Mouse (Mus musculus) adrenal gland, postnatal 14 days (tissue): ENCODE measurements around the gene Cdk2. TPM values are rescaled to one million over a fixed set of nuclear protein-coding genes. Genes with fewer than 3 reads are reported as not detected.
"Not testable (repeated sequence)": the region's sequence is repeated elsewhere in the genome, so short reads cannot be mapped to it uniquely, and the experiment has no call there.

Experiments
- DNase-seq: peaks from one replicate; pipeline ENCODE4 v3.0.0; 2021; ENCODE audit warnings: mixed read lengths
- long read RNA-seq, 2 experiments: library from polyadenylated mRNA; stranded (forward); transcript quantifications; one replicate each; pipeline ENCODE4 v2.0.0; 2021
- total RNA-seq: library from RNA; stranded (reverse); gene quantifications from 2 replicates; pipeline ENCODE4 v1.2.3, GENCODE M21; 2021

Cdk2 gene
- 30.7 and 31.1 TPM in 2 replicates for total RNA-seq
- long read RNA-seq, experiment 1, transcript Cdk2-202 (8 exons, 2,406 nt) = minor isoform, 10 of 24 reads
- long read RNA-seq, experiment 1, transcript Cdk2-201 (7 exons, 2,240 nt) = major isoform, 11 of 24 reads
- long read RNA-seq, experiment 1, partial matches to known transcripts = 0 of 24 reads
- long read RNA-seq, experiment 1, other reads (novel, unspliced or antisense) = 3 of 24 reads
- long read RNA-seq, experiment 2, transcript Cdk2-202 (8 exons, 2,406 nt) = minor isoform, 8 of 22 reads
- long read RNA-seq, experiment 2, transcript Cdk2-201 (7 exons, 2,240 nt) = major isoform, 10 of 22 reads
- long read RNA-seq, experiment 2, partial matches to known transcripts = 1 of 22 reads
- long read RNA-seq, experiment 2, other reads (novel, unspliced or antisense) = 3 of 22 reads

DNA sequence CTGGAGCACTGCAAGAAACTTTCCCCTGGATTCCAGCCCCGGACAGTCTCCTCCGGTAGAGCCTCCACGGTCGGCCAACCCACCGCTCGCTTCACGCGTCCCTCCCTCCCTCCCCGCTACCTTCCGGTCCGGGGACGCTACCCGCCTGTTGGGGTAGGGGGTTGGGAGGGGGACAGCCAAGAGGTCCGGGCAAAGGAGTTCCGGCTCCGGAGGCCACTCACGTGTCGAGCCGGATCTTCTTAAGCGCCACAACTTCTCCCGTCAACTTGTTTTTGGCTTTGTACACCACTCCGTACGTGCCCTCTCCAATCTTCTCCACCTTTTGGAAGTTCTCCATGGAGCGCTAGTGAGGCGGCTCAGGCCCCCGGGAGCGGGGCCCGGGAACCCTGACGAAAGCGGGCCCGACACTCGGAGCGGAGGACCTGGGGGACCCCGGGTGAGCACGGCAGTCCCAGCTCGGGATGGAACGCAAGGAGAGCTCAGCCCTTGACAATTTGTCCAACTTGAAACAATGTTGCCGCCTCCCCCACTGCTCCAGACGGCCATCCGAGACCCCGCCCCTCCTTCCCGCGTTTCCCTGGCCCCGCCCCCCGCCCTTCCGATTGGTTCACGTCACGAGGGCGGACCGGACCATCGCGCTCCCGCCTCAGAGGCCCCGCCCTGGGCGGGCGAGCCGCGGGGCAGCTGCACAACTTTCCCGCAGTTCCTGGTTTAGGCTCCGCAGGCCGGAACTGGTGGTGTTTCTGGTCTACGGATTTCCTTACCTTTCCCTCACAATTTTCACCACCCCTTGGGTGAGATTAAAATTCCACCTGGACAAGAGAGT lies at the start of gene Cdk2:
Gene Cdk2, minus strand, starts transcription at position 541 of the 826 bp plus-strand sequence.
- DNase-seq = peak; percentile 97

DNA sequence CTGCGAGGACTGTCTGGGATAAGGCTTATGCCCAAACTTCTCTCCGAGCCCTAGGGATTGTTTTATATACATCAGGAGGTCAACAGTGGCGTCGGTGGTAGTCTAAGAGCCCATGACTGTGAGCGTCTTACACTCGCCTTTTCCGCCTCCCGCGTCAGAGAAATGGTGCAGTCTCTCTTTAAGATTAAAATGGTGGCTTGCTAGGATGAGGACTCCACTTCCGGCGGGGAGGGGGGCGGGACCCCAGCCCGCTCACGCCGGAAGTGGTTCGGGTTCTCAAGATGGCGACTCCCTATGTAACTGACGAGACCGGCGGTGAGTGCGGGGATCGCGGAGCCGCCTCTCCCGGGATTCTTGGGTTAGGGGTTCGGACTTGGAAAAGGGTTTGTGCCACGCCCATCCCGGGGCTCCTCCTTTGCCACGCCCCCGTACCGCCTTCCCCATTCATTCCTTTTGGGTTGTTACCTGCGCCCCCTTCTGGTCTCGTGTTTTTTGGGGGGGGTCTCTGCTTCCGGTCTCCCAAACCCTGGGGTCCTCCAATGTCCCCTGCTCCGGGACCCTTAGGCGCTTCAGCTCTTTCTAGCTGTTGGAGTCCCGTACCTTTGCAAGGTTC lies 43.5 kb upstream of the Cdk2 start:
- DNase-seq = peak; percentile 88

DNA sequence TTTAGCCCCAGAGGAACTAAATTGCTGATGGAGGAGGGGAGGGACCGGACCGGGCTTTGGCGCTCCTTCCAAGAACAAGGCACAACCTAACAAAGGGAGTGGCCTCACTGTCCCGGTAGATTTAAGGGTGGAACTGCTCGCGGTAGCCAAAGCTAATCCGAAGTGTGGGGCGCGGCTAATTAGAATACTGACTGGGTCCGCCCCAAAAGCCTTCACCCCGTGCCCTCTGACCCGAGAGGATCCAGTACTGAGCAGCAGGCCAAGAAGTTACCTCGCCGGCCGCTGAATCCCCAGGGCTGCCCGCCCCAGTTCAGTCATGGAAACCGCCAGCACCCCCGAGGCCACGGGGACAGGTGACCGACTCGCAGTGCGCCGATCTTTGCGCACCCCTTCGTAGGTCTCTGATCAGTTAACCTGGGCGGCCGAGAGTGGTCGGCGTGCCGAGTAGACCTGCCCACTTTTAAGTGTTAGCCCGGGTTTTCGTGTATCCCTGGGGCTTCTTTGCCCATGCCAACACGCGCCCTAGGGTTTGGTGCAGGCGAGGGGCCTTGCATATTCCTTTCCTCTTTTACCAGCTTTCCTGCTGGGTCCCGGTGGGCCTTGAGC lies 42.9 kb upstream of the Cdk2 start, which contains the start of gene Pym1:
Gene Pym1, plus strand, starts transcription at position 244 of the 606 bp plus-strand sequence.
- DNase-seq = peak; percentile 91

DNA sequence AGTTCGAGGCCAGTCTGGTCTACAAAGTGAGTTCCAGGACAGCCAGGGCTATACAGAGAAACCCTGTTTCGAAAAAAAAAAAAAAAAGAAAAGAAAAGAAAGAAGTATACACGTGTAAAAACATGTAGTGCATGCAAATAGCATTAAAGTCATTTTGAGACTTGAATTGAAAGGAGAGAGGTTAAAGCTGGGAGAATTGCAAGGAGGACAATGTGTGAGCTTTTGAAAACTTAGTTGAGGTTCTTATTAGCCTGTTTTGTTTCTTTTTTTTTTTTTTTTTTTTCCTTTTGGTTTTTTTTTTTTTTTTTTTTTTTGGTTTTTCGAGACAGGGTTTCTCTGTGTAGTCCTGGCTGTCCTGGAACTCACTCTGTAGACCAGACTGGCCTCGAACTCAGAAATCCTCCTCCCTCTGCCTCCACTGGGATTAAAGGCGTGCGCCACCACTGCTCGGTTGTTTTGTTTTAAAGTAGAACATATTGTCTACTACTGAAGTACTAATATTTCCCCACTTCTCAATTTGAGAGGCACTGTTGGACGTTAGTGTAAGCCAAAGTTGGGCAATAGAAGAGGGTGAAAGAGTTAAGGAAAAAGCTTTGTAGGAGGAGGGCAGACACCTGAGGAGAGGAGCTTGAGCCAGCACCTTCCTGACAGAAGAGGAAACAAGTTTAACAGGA lies 42.3 kb upstream of the Cdk2 start:
- no peak for DNase-seq

DNA sequence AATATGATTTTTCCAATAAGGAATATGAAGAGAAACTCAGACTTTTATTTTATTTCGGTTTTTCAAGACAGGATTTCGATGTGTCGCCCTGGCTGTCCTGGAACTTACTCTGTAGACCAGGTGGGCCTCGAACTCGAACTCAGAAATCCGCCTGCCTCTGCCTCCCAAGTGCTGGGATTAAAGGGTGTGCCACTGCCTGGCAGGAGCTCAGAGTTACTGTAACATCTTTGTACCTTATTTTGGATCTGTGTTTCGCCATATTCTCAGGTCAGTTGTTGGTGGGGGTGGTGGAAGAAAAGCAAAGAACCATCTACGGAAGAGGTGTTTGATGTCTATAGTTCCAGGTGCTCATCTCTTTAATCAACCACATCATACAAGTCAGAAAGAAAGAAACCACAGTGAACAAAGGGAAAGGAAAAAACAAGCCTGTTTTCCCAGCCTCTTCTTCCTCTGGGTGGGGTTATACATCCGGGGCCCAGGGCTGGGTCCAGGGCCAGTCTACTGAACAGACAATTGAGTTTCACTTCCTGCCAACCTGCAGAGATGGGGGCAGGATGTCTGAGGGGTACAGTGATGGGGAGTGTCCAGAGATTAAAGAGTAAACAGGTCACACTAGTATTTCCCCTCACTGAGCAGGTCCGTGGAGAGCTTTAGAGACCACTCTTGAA lies 41.2 kb upstream of the Cdk2 start:
- DNase-seq = peak; percentile 38

DNA sequence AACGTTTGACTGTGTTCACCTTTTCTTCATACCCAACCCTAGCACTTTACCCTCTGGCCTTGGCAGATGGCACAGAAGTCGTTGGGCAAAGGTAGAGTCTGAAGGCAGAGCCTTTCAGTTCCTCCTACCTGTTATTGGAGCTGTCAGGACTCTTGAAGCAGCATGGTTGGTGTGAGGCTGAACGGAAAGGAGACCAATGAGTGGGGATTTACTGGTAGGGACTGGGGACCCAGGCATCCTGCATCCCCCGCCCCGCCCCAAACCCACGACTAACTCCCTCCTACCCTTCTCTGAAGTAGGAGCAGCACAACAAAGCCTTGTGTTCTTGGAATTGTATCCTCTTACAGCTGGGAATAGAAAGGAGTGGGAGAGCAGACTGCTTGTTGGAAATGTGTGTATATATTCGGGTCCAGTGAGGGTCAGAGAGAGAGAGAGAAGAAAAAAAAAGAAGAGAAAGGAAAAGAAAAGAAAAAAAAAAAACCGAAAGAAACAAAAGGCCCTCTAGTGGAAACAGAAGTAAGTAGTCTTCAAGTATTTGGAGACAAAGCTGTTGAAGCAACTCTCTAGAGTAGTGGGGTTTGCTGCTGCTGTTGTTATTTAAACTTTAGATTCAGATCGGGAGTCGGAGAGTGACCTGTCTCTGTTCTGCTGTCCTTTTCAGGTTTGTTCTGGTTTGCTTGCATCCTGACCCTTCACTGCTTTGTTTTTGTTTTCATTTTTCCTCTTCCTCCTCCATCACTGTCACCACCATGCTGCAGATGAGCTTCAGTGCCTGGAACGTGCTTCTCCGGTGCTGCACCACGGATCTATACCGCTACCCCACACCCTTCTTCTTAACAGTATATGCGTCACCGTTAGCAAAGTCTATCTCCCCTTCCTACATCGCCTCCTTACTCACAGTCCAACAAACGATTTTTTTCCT lies 40.1 kb upstream of the Cdk2 start, which contains the start of gene Dgka:
Gene Dgka, minus strand, starts transcription at position 176 of the 922 bp plus-strand sequence.
- DNase-seq = peak; percentile 31

DNA sequence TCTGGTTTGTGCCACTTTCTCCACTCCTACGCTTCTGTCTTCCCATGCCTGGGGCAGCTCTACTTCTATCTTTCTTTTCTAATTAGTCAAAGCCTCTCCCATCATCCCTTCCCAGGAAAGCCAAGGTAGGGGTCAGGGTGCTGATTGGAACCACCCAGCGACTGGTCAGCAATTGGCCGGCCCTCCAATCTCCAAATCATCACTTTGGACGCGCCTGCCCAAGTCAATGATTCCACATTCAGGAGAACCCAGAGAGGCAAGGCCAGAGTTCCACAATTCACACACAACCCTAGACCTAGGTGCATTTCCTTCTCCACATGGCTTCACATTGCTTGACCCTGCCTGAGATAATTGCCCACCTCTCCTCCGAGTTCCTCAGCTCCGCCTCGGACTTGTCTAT lies 39.4 kb upstream of the Cdk2 start:
- no peak for DNase-seq

DNA sequence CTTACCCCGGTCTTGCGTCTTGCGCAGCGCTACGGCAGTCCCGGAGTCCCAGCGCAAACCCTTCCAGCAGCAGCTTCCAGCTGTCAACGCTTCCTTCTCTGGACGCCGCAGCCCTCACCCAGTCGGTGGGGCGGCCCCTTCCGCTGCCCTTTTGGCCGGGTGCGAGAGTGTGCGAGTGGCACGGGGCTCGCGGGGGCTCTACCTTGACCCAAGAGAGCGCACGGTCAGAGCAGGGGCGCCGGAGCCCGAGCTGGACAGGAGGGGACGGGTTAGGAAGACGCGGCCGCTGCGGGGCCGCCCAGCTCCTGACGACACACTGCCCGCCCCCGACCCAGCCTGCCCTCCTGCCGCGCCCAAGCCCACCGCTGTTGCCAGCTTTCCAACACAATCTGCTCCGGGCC lies 39.0 kb upstream of the Cdk2 start:
- DNase-seq = peak; percentile 76

DNA sequence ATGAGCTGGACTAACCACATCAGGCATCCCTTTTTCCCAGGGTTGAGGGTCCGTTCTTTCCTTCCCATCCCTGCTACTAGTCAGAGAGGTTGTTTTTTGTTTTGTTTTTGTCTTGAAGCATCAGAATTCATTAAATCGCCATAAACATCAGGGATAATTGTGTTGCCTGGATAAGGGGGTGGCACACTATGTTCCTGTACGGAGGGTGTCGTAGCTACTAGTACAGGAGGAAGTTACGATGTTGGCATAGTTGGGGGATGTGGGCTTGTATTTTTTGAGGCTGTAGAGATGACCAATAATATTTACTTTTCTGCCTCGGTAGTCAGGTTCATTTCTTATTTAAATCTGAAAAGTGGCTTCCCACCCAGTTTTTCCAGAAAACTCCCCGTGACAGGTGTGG lies 38.4 kb upstream of the Cdk2 start:
- DNase-seq = no peak

DNA sequence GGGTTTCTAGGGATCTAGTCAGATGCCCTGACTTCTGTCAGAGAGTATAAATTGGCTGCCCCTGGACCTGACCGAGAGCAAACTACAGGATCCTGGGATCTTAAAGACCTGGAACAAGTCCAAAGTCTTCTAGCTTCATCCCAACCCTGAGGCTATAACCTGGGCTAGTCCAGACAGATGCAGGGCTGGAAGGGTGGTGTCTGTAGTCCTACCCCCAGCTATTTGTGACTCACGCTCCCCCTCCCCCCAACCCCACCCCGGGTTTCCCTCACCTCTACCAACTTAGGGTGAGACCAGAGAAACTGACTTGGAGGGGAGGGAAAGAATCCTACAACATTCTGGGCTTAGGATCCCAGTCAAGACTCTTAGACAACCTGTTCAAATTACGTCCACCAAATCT lies 37.8 kb upstream of the Cdk2 start:
- no peak for DNase-seq

DNA sequence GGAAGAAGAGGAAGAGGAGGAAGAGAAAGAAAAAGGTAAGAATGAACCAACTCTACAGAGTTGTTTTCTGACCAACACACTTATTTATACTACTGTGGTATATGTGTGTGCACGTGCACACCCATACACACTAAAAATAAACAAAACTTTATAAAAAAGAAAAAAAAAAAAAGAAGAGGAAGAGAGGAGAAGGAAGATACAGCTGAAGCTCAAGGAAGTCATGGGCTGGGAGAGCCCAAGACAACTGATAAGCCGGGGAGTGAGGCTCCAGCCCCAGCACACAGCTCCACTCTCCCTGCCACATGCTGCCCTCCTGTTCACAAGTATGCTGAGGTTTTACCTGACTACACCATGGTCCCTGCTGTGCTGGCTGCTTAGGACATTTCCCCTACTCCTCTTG lies 35.5 kb upstream of the Cdk2 start:
- DNase-seq = no peak

DNA sequence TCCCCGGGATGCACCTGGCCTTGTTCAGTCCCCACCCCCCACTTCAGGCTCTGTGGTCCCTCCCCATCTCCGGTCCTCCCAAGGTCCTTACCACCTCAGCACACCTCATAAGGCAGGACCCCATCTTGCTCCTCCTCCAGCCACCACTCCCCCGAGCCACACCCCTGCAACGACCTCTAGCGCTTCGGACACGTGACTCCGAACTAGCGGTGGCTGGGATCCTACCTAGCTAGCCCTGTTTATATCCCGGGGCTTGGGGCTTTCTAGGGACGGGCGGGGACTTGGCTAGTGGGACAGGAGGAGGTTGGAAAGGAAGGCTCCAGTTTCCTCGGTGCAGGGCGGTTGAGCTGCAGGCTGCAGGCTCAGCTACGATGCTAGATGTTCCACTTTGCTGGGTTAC lies 32.6 kb upstream of the Cdk2 start:
- peak; percentile 74 for DNase-seq

DNA sequence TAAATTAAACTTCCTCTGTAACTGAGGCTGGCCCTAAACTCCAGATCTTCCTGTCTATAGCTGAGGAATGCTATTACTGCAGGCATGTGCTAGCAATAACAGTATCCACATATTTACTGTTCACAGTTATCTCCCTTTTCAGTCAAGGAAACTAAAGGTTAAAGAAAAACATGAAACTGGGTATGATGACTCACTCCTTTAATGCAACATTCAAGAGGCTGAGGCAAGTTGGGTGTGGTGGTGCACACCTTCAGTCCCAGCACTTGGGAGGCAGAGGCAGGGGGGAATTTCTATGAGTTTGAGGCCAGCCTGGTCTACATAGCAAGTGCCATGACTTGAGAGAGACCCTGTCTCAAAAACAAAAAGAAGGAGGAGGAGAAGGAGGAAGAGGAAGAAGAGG lies 27.2 kb upstream of the Cdk2 start:
- no peak for DNase-seq

DNA sequence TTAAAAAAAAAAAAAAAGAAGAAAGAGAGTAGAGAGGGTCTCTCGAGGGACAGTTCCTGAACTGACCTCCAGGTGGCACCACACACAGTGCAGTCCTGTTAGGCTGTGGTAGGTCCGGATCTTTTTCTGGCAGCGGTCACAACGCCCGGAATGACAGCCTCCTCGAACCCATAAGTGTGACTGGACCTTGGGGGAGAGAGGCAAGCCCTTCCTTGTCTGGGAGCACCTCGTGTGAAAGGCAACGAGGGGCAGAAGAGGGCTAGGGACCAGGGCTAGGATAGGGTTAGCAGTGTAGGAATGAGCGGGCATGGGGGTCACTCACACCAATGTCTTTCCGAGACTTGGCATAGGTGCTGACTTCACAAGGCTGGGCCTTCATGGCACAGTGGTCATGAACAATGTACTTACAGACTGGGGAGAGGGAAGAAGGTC lies 26.2 kb upstream of the Cdk2 start:
- peak; percentile 84 for DNase-seq

DNA sequence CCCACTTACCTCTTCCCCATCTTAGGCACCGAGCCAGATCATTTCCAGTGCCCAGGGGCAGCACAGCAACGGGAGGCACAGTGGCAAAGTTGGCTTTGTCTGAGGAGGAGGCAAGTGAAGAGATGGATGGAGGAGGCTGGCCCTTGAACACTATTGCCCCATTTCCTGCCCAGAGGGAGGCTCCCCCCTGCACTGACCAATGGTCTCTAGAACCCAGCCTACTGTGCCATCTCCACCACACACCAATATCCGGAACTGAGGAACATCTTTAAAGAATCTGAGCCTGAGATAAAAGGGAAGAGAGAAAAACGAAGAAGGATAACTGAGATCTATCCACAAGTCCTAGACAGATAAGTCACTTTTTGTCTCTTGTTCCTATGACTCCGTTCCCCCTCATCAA lies 23.2 kb upstream of the Cdk2 start:
- DNase-seq = no peak

DNA sequence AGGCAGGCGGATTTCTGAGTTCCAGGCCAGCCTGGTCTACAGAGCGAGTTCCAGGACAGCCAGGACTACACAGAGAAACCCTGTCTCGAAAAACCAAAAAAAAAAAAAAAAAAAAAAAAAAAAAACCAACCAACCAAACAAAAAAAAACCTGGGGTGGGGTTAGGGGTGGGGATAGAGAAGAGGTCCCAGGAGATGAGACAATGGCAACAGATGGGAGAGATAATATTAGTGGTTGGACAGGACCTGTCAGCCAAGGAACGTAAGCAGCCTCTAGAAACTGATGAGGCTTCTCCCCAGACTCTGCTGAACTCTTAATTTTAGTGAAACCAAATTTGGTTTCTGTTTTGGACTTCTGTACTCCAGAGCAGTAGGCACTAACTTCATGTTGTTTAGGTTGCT lies 20.6 kb upstream of the Cdk2 start:
- DNase-seq = not testable (repeated sequence)

DNA sequence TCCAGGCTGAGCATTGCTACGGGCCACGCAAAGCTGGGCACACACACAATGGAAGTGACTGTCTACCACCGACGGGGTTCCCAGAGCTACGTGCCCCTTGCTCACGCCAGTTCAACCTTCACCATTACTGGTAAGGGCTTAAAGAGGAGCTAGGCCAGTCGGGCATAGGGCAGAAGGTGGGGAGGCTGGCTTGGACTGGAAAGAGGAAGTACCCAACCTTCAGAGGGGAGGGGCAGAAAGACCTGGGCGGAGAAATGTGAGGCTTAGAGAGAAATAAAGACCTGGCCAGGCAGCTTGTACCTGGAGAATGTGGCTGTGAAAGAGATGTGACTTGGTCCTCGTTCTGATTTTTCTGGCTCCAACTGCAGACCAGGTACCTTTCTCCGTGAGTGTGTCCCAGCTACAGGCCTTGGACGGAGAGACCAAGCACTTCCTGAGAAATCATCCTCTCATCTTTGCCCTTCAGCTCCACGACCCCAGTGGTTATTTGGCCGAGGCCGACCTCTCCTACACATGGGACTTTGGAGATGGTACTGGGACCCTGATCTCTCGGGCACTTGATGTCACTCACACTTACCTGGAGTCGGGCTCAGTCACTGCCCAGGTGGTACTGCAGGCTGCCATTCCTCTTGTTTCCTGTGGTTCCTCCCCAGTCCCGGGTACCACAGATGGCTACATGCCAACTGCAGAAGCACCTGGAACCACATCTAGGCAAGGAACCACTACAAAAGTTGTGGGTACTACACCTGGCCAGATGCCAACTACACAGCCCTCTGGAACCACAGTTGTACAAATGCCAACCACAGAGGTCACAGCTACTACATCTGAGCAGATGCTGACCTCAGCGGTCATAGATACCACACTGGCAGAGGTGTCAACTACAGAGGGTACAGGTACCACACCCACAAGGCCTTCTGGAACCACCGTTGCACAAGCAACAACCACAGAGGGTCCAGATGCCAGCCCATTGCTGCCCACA lies 11.0 kb upstream of the Cdk2 start:
- DNase-seq = peak; percentile 22

DNA sequence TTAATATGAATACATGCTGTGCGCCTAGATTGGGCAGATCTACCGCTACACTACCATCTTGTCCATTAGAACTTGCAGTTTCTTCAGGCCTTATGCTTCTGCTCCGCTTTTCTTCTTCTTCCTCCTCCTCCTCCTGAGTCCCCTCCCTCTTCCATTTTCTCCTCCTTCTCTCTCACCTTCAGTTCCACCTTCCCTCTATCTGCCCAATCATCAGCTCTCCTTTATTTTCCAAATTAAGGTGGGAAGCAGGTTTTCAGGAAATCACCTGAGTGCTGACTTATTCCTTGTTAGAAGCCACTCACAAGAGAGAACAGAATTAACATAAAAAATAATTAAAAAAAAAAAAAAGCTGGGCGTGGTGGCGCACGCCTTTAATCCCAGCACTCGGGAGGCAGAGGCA lies 6.5 kb upstream of the Cdk2 start:
- not testable (repeated sequence) for DNase-seq

DNA sequence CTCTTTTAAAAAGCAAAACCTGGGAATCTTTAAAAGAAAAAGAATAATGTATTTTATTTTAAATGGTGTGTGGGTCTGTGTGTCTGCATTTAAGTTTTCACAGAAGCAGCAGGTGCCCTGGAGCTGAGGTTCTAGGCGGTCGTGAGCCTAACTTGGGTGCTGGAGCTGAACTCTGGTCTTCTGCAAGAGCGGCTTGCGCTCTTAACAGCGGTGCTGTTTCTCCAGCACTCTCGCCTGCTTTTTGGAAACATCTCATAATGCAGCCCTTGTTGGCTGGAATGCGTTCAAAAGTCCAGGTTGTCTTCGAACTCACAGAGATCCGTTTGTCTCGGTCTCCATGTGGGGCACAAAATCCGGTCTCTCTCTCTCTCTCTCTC lies 474 bp upstream of the Cdk2 start:
- peak; percentile 25 for DNase-seq
